Mouse (Mus musculus): ENCODE measurements around the gene Strbp. TPM values are rescaled to one million over a fixed set of nuclear protein-coding genes. Genes with fewer than 3 reads are reported as not detected.
"Not testable (repeated sequence)": the region's sequence is repeated elsewhere in the genome, so short reads cannot be mapped to it uniquely, and the experiment has no call there.

Gene Strbp
- polyA plus RNA-seq, 1 experiment from 2014 or later: 57.2 TPM

DNA sequence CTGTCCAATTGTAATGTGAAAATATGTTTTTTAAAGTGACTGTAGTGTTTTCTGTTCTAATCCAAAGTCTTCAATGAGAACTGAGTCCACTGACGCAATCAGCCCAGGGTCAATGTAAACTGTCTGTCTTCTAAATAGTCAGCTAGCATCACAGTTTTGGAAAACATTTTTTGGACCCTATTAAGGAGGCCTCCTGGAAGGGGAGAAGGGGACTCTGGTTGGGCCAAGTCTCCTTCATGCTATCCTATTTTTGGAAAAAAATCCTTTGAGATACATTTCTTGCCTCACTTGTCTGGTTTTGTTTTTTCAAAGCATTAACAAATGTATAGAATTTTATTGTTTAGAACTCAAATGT, 184.4 kb downstream of the Strbp start:
- Histone ChIP-seq H3K9me3 (ENCODE audit: control insufficient read depth, low read length) (no peaks in the 10 kb centered on the region), H3K27ac (ENCODE audit: low read depth, low read length) (no peak overlapping the region), H3K4me2 (replicated peaks; ENCODE audit: low read depth, low read length) (no peak overlapping the region), H3K36me3 (ENCODE audit: control insufficient read depth, insufficient read depth, low read length) (peaks cover 10% of the 10 kb centered on the region; the same call in 1 of the 2 replicates), H3K9ac (ENCODE audit: low read depth, low read length) (no peak overlapping the region), H3K27me3 (ENCODE audit: control insufficient read depth, insufficient read depth, low read length) (no peaks in the 10 kb centered on the region), H3K4me3 (ENCODE audit: low read length) (no peak overlapping the region), H3K4me1 (ENCODE audit: control insufficient read depth, insufficient read depth, low read length) (no peaks in the 10 kb centered on the region)
- ATAC-seq (ENCODE audit: low FRiP score, low TSS enrichment): no peak
- 90% methylated on average over 1 of the region's 1 CpGs for whole genome bisulfite sequencing

DNA sequence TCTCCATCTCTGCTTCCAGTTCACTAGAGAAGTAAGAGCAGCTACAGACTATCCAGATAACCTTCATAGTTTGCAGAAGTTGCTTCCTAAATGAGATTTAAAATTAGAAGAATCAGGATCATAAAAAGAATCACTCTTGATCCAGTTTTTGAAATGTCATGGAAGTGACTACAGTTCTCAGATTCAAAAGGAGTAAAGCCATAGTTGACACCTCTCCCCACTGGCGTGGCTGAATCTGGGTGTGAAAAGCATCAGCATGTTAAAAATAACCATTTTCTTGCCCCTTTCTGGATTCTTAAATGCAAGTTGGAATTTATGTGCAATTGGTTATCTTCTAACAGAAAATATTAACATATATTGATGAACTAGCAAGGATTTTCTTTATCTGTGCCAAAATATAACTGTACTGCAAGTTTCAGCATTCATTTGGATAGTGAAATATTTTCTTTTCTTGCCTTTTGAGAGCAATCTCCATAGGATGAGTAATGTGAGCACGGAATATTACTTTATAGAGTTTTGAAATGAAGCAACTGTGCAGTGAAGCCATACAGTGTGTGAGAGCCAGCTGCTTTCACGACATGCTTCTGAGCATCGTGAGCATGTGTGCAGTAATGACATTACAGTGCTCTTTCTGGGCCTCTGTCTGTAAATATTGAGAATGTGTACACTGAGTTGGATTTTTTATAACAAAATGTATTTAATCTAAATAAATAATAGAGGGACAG, 184.9 kb downstream of the Strbp start:
- Histone ChIP-seq H3K4me3 (ENCODE audit: low read length) (no peak overlapping the region), H3K4me1 (ENCODE audit: control insufficient read depth, insufficient read depth, low read length) (no peaks in the 10 kb centered on the region), H3K27me3 (ENCODE audit: control insufficient read depth, insufficient read depth, low read length) (no peaks in the 10 kb centered on the region), H3K27ac (ENCODE audit: low read depth, low read length) (no peak overlapping the region), H3K4me2 (replicated peaks; ENCODE audit: low read depth, low read length) (no peak overlapping the region), H3K9ac (ENCODE audit: low read depth, low read length) (no peak overlapping the region), H3K9me3 (ENCODE audit: control insufficient read depth, low read length) (no peaks in the 10 kb centered on the region), H3K36me3 (ENCODE audit: control insufficient read depth, insufficient read depth, low read length) (peaks cover 10% of the 10 kb centered on the region; the same call in 1 of the 2 replicates)
- no peak for ATAC-seq (ENCODE audit: low FRiP score, low TSS enrichment)
- 90% methylated on average over 4 of the region's 4 CpGs for WGBS

DNA sequence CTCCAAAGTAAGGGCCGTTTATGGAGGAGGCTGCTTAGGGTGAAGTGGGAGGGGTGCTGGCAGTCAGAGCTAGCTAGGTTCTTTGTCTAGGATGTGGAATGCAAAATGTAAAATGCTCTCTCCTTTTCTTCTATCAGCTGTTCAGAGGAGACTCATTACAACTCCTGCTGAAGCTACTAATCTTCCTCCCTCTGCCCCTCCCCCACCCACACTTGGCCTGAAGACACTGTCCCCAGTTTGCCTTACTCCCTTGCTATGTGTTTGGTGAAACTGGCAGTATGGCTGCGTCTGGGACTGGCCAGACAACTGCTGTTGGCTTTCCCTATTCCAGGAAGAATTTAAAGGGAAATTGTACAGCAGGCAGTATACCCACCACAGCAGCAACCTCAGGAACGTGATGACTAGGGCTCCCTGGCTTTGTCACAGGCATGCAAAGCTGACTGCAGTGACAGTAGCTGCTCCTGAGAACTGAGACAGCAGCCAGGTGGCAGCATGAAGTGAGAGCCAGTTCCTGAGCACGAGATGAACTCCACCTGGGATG, 186.7 kb downstream of the Strbp start:
- Histone ChIP-seq H3K4me3 (ENCODE audit: low read length) (no peak overlapping the region; the same call in 1 of the 2 replicates), H3K9ac (ENCODE audit: low read depth, low read length) (no peak overlapping the region), H3K4me1 (ENCODE audit: control insufficient read depth, insufficient read depth, low read length) (no peaks in the 10 kb centered on the region), H3K9me3 (ENCODE audit: control insufficient read depth, low read length) (no peaks in the 10 kb centered on the region), H3K36me3 (ENCODE audit: control insufficient read depth, insufficient read depth, low read length) (peaks cover 20% of the 10 kb centered on the region), H3K27me3 (ENCODE audit: control insufficient read depth, insufficient read depth, low read length) (no peaks in the 10 kb centered on the region), H3K4me2 (replicated peaks; ENCODE audit: low read depth, low read length) (no peak overlapping the region), H3K27ac (ENCODE audit: low read depth, low read length) (no peak overlapping the region)
- 32% methylated on average over 4 of the region's 4 CpGs for WGBS
- ATAC-seq (ENCODE audit: low FRiP score, low TSS enrichment): no peak

DNA sequence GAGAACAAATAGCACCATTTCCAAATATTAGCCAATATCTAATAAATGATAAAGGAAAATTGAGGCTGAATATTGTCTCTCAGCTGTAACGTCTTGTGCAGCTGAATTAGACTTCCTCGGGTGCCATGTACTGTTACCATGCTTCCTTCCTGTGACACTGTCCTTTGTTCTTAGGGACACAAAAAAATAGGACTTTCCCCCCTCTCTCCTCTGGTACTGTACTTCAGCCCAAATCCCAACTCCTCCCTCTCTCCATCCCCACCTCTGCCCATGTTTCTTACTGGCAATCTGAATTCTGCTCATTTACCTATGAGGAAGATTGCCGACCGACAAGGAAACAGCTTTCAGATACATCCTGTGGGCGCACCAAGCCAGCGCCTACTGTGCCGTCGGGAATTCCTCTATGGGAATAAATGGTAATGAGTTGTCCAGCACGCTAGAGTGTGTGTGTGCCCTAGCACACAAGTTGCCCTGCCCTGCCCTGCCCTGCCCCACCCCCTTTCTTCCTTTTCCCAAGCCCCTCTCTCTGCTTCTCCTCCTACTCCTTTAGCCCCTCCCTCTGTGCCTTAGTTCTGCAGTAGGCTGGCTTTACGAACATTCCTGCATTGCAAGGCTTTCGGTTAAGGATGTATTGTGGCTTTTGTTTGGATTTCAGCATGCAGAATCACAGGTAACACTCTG, 187.5 kb downstream of the Strbp start, which contains the start of gene Gpr21:
Gene Gpr21, plus strand, starts transcription at position 303 of the 681 bp plus-strand sequence.
- Histone ChIP-seq H3K36me3 (ENCODE audit: control insufficient read depth, insufficient read depth, low read length) (peaks cover 22% of the 10 kb centered on the region), H3K9ac (ENCODE audit: low read depth, low read length) (no peak within 1 kb of the TSS), H3K9me3 (ENCODE audit: control insufficient read depth, low read length) (no peaks in the 10 kb centered on the region), H3K4me2 (replicated peaks; ENCODE audit: low read depth, low read length) (peak within 1 kb of the TSS; percentile 24), H3K27me3 (ENCODE audit: control insufficient read depth, insufficient read depth, low read length) (no peaks in the 10 kb centered on the region), H3K4me1 (ENCODE audit: control insufficient read depth, insufficient read depth, low read length) (no peaks in the 10 kb centered on the region), H3K4me3 (ENCODE audit: low read length) (peak within 1 kb of the TSS; percentile 16), H3K27ac (ENCODE audit: low read depth, low read length) (no peak within 1 kb of the TSS; the same call in 1 of the 2 replicates)
- WGBS: 26% methylated on average over 11 of the region's 11 CpGs
- no peak for ATAC-seq (ENCODE audit: low FRiP score, low TSS enrichment)

DNA sequence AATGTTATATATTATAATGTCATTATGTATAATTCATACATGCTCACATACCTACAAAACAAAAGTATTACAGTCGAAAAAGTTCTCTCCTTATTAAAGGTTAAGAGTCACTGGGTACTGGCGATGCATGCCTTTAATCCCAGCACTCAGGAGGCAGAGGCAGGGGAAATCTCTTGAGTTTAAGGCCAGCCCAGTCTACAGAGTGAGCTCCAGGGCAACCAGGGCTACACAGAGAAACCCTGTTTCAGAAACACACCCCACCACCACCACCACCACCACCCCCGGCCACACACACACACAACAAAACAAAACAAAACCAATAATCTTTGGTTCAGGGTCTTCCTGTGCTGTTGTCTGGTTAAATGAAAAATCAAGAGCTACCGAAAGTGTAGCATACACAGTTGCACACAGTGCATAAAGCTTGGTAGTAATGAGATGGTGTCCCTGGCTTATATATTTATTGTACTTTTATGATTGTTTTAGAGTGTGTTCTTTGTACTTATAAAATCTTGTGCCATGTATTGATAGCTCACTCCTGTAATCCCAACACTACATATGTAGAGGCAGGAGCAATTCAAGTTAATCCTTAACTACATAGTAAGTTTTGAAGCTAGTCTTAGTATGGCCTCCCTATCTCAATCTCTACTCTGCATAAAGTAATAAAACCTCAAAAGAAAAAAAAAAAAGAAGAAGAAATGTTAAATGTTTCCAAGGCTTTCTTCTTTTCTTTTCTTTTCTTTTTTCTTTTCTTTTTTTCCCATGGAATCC, 192.3 kb downstream of the Strbp start:
- no peak overlapping the region for H3K4me3 ChIP-seq (ENCODE audit: low read length)
- H3K27ac ChIP-seq (ENCODE audit: low read depth, low read length): no peak overlapping the region
- H3K9me3 ChIP-seq (ENCODE audit: control insufficient read depth, low read length): no peaks in the 10 kb centered on the region
- no peaks in the 10 kb centered on the region for H3K27me3 ChIP-seq (ENCODE audit: control insufficient read depth, insufficient read depth, low read length)
- H3K36me3 ChIP-seq (ENCODE audit: control insufficient read depth, insufficient read depth, low read length): peaks cover 34% of the 10 kb centered on the region
- 94% methylated on average over 4 of the region's 4 CpGs for WGBS
- H3K9ac ChIP-seq (ENCODE audit: low read depth, low read length): no peak overlapping the region
- ATAC-seq (ENCODE audit: low FRiP score, low TSS enrichment): no peak
- no peaks in the 10 kb centered on the region for H3K4me1 ChIP-seq (ENCODE audit: control insufficient read depth, insufficient read depth, low read length)
- no peak overlapping the region for H3K4me2 ChIP-seq (replicated peaks; ENCODE audit: low read depth, low read length)

DNA sequence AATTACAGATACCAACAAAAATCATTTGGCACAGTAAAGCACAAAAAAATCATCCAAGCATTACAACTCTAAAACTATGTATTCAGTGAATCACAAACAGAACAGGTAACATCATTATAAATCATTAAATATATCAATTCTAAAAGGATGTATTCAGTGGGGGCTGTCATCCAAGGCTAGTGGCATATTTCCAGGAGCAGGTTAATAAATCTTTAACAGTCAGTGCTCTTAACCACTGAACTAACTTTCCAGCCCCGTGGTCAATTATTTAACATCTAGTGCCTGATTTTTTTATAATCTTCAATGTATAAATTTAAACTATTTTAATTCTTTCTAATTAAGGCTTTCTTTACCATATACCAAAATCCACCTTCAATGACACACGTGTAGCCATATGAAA, 197.8 kb downstream of the Strbp start:
- H3K4me1 ChIP-seq (ENCODE audit: control insufficient read depth, insufficient read depth, low read length); H3K4me2 ChIP-seq (replicated peaks; ENCODE audit: low read depth, low read length); H3K9ac ChIP-seq (ENCODE audit: low read depth, low read length); H3K9me3 ChIP-seq (ENCODE audit: control insufficient read depth, low read length); ATAC-seq (ENCODE audit: low FRiP score, low TSS enrichment); H3K4me3 ChIP-seq (ENCODE audit: low read length); H3K27me3 ChIP-seq (ENCODE audit: control insufficient read depth, insufficient read depth, low read length); H3K27ac ChIP-seq (ENCODE audit: low read depth, low read length): not testable (repeated sequence)
- H3K36me3 ChIP-seq (ENCODE audit: control insufficient read depth, insufficient read depth, low read length): peaks cover 45% of the 10 kb centered on the region
- WGBS: 84% methylated on average over 2 of the region's 2 CpGs

DNA sequence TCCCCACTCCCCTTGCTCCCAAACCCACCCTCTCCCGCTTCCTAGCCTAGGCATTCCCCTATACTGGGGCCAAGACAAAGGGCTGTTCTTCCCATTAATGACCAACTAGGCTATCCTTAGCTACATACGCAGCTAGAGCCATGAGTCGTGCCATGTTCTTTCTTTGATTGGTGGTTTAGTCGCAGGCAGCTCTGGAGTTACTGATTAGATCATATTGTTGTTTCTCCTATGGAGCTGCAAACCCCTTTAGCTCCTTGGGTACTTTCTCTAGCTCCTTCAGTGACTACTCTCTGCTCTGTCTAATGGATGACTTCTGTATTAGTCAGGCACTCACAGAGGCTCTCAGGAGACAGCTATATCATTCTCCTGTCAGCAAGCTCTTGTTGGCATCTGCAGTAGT, 206.3 kb downstream of the Strbp start:
- Histone ChIP-seq H3K4me3 (ENCODE audit: low read length) (no peak overlapping the region), H3K36me3 (ENCODE audit: control insufficient read depth, insufficient read depth, low read length) (peaks cover 54% of the 10 kb centered on the region), H3K9me3 (ENCODE audit: control insufficient read depth, low read length) (no peaks in the 10 kb centered on the region), H3K9ac (ENCODE audit: low read depth, low read length) (no peak overlapping the region), H3K27ac (ENCODE audit: low read depth, low read length) (no peak overlapping the region), H3K4me2 (replicated peaks; ENCODE audit: low read depth, low read length) (no peak overlapping the region), H3K27me3 (ENCODE audit: control insufficient read depth, insufficient read depth, low read length) (no peaks in the 10 kb centered on the region), H3K4me1 (ENCODE audit: control insufficient read depth, insufficient read depth, low read length) (no peaks in the 10 kb centered on the region)
- 90% methylated on average over 4 of the region's 4 CpGs for WGBS
- no peak for ATAC-seq (ENCODE audit: low FRiP score, low TSS enrichment)

DNA sequence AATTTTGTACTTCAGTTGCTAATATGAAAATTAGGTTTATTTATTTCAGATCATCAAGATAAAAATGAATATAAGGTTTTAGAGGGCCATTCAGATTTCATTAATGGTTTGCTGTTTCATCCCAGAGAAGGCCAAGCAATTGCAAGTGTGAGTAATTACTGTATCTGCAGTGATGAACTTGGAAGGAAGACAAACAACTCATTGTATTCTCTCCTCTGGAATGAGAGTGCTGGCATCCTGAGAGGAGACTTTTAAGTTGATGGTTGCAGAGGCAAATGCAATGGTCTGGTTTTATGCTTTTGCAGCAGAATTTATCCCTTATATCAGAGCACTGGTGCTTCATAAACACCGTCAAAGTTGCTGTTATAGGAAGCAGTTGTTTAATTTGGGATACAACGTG, 214.7 kb downstream of the Strbp start:
- Histone ChIP-seq H3K27ac (ENCODE audit: low read depth, low read length) (no peak overlapping the region), H3K27me3 (ENCODE audit: control insufficient read depth, insufficient read depth, low read length) (no peaks in the 10 kb centered on the region), H3K36me3 (ENCODE audit: control insufficient read depth, insufficient read depth, low read length) (peaks cover 63% of the 10 kb centered on the region), H3K9ac (ENCODE audit: low read depth, low read length) (no peak overlapping the region), H3K4me3 (ENCODE audit: low read length) (no peak overlapping the region), H3K4me2 (replicated peaks; ENCODE audit: low read depth, low read length) (no peak overlapping the region), H3K4me1 (ENCODE audit: control insufficient read depth, insufficient read depth, low read length) (no peaks in the 10 kb centered on the region), H3K9me3 (ENCODE audit: control insufficient read depth, low read length) (no peaks in the 10 kb centered on the region)
- ATAC-seq (ENCODE audit: low FRiP score, low TSS enrichment): no peak
- WGBS: 93% methylated on average over 2 of the region's 2 CpGs
